Mouse (Mus musculus): Measurements from ENCODE around the gene Gnptg.
"Not testable (repeated sequence)": the region's sequence is repeated elsewhere in the genome, so short reads cannot be mapped to it uniquely, and the experiment has no call there.

The Gnptg gene

GRCm38 (mm10) chr17:25252643-25253042, 12.7 kb upstream of the Gnptg start:
- H3K36me3 ChIP-seq (ENCODE audit: insufficient read depth, low read length), result no peaks in the 10 kb centered on the region
- peaks cover 17% of the 10 kb centered on the region; the same call in 1 of the 2 replicates for H3K4me1 ChIP-seq (replicated peaks; ENCODE audit: low read depth, low read length)
- TF ChIP-seq POU5F1 (IDR thresholded peaks at IDR 0.05; ENCODE audit: borderline replicate concordance, low read length) (no peak), NANOG (IDR thresholded peaks at IDR 0.05; ENCODE audit: borderline replicate concordance, low read length) (no peak), CTCF (conservative IDR thresholded peaks at IDR 0.05; ENCODE audit: low read length) (no peak)
- no peaks in the 10 kb centered on the region for H3K9me3 ChIP-seq (ENCODE audit: low read length)
- no peak overlapping the region for H3K4me3 ChIP-seq (replicated peaks; ENCODE audit: low read length)
- peaks cover 77% of the 10 kb centered on the region for H3K27me3 ChIP-seq (ENCODE audit: insufficient read depth, low read length)

GRCm38 (mm10) chr17:25250181-25250835, 10.4 kb upstream of the Gnptg start:
- TF ChIP-seq NANOG (IDR thresholded peaks at IDR 0.05; ENCODE audit: borderline replicate concordance, low read length) (no peak), CTCF (conservative IDR thresholded peaks at IDR 0.05; ENCODE audit: low read length) (no peak), POU5F1 (IDR thresholded peaks at IDR 0.05; ENCODE audit: borderline replicate concordance, low read length) (no peak)
- Histone ChIP-seq H3K9me3 (ENCODE audit: low read length) (no peaks in the 10 kb centered on the region), H3K36me3 (ENCODE audit: insufficient read depth, low read length) (no peaks in the 10 kb centered on the region), H3K27me3 (ENCODE audit: insufficient read depth, low read length) (peaks cover 79% of the 10 kb centered on the region), H3K4me1 (replicated peaks; ENCODE audit: low read depth, low read length) (peaks cover 16% of the 10 kb centered on the region), H3K4me3 (replicated peaks; ENCODE audit: low read length) (no peak overlapping the region)

- no peak for TF ChIP-seq CTCF (conservative IDR thresholded peaks at IDR 0.05; ENCODE audit: low read length)
- no peak for TF ChIP-seq NANOG (IDR thresholded peaks at IDR 0.05; ENCODE audit: borderline replicate concordance, low read length)
- no peaks in the 10 kb centered on the region for H3K9me3 ChIP-seq (ENCODE audit: low read length)
- H3K27me3 ChIP-seq (ENCODE audit: insufficient read depth, low read length), result peaks cover 70% of the 10 kb centered on the region
- H3K36me3 ChIP-seq (ENCODE audit: insufficient read depth, low read length), result peaks cover 4% of the 10 kb centered on the region
- H3K4me3 ChIP-seq (replicated peaks; ENCODE audit: low read length), result no peak overlapping the region
- peaks cover 37% of the 10 kb centered on the region for H3K4me1 ChIP-seq (replicated peaks; ENCODE audit: low read depth, low read length)
Observed at GRCm38 (mm10) chr17:25248033-25248750, 8.3 kb upstream of the Gnptg start.

- Histone ChIP-seq H3K27me3 (ENCODE audit: insufficient read depth, low read length) (peaks cover 45% of the 10 kb centered on the region), H3K9me3 (ENCODE audit: low read length) (no peaks in the 10 kb centered on the region), H3K4me3 (replicated peaks; ENCODE audit: low read length) (peak overlapping the region; percentile 72), H3K4me1 (replicated peaks; ENCODE audit: low read depth, low read length) (peaks cover 66% of the 10 kb centered on the region), H3K36me3 (ENCODE audit: insufficient read depth, low read length) (peaks cover 24% of the 10 kb centered on the region)
- TF ChIP-seq POU5F1 (IDR thresholded peaks at IDR 0.05; ENCODE audit: borderline replicate concordance, low read length), result no peak
- TF ChIP-seq CTCF (conservative IDR thresholded peaks at IDR 0.05; ENCODE audit: low read length), result no peak
- no peak for TF ChIP-seq NANOG (IDR thresholded peaks at IDR 0.05; ENCODE audit: borderline replicate concordance, low read length)
Observed at GRCm38 (mm10) chr17:25244239-25244638, 4.3 kb upstream of the Gnptg start.

- TF ChIP-seq CTCF (conservative IDR thresholded peaks at IDR 0.05; ENCODE audit: low read length) (peak; percentile 48), POU5F1 (IDR thresholded peaks at IDR 0.05; ENCODE audit: borderline replicate concordance, low read length) (no peak)
- peak overlapping the region; percentile 72 for H3K4me3 ChIP-seq (replicated peaks; ENCODE audit: low read length)
- H3K4me1 ChIP-seq (replicated peaks; ENCODE audit: low read depth, low read length), result peaks cover 70% of the 10 kb centered on the region
- peaks cover 36% of the 10 kb centered on the region for H3K27me3 ChIP-seq (ENCODE audit: insufficient read depth, low read length)
- peaks cover 24% of the 10 kb centered on the region for H3K36me3 ChIP-seq (ENCODE audit: insufficient read depth, low read length)
- no peaks in the 10 kb centered on the region for H3K9me3 ChIP-seq (ENCODE audit: low read length)
Observed at GRCm38 (mm10) chr17:25243131-25243780, 3.3 kb upstream of the Gnptg start.

- TF ChIP-seq NANOG (IDR thresholded peaks at IDR 0.05; ENCODE audit: borderline replicate concordance, low read length) (no peak), CTCF (conservative IDR thresholded peaks at IDR 0.05; ENCODE audit: low read length) (no peak), POU5F1 (IDR thresholded peaks at IDR 0.05; ENCODE audit: borderline replicate concordance, low read length) (no peak)
- Histone ChIP-seq H3K27me3 (ENCODE audit: insufficient read depth, low read length) (no peaks in the 10 kb centered on the region), H3K4me3 (replicated peaks; ENCODE audit: low read length) (no peak overlapping the region), H3K36me3 (ENCODE audit: insufficient read depth, low read length) (peaks cover 28% of the 10 kb centered on the region), H3K4me1 (replicated peaks; ENCODE audit: low read depth, low read length) (peaks cover 20% of the 10 kb centered on the region), H3K9me3 (ENCODE audit: low read length) (no peaks in the 10 kb centered on the region)
Observed at GRCm38 (mm10) chr17:25235635-25236034, 4.3 kb downstream of the Gnptg start.

- H3K9me3 ChIP-seq (ENCODE audit: low read length), result not testable (repeated sequence)
Observed at GRCm38 (mm10) chr17:25231621-25232020, 8.3 kb downstream of the Gnptg start.

GRCm38 (mm10) chr17:25230700-25231099, 9.2 kb downstream of the Gnptg start:
- H3K27me3 ChIP-seq (ENCODE audit: insufficient read depth, low read length), result no peaks in the 10 kb centered on the region
- TF ChIP-seq POU5F1 (IDR thresholded peaks at IDR 0.05; ENCODE audit: borderline replicate concordance, low read length) (no peak), CTCF (conservative IDR thresholded peaks at IDR 0.05; ENCODE audit: low read length) (no peak), NANOG (IDR thresholded peaks at IDR 0.05; ENCODE audit: borderline replicate concordance, low read length) (no peak)
- H3K9me3 ChIP-seq (ENCODE audit: low read length), result no peaks in the 10 kb centered on the region

More at GRCm38 (mm10) chr17:25231621-25232020, 8.3 kb downstream of the Gnptg start:
- Histone ChIP-seq H3K4me1 (replicated peaks; ENCODE audit: low read depth, low read length) (peaks cover 24% of the 10 kb centered on the region), H3K36me3 (ENCODE audit: insufficient read depth, low read length) (peaks cover 65% of the 10 kb centered on the region)
- H3K27me3 ChIP-seq (ENCODE audit: insufficient read depth, low read length); H3K4me3 ChIP-seq (replicated peaks; ENCODE audit: low read length): not testable (repeated sequence)

GRCm38 (mm10) chr17:25230014-25230655, 9.8 kb downstream of the Gnptg start:
- H3K9me3 ChIP-seq (ENCODE audit: low read length), result not testable (repeated sequence)
- peaks cover 16% of the 10 kb centered on the region for H3K4me1 ChIP-seq (replicated peaks; ENCODE audit: low read depth, low read length)

More at GRCm38 (mm10) chr17:25230700-25231099, 9.2 kb downstream of the Gnptg start:
- Histone ChIP-seq H3K36me3 (ENCODE audit: insufficient read depth, low read length) (peaks cover 71% of the 10 kb centered on the region), H3K4me3 (replicated peaks; ENCODE audit: low read length) (no peak overlapping the region), H3K4me1 (replicated peaks; ENCODE audit: low read depth, low read length) (peaks cover 21% of the 10 kb centered on the region)

More at GRCm38 (mm10) chr17:25230014-25230655, 9.8 kb downstream of the Gnptg start:
- H3K4me3 ChIP-seq (replicated peaks; ENCODE audit: low read length); H3K27me3 ChIP-seq (ENCODE audit: insufficient read depth, low read length): not testable (repeated sequence)
- H3K36me3 ChIP-seq (ENCODE audit: insufficient read depth, low read length), result peaks cover 70% of the 10 kb centered on the region
